Mouse (Mus musculus) right cerebral cortex, postnatal 10 days (tissue): ENCODE data around the gene Khdrbs2.
A peak's percentile ranks its signal among the peaks of the same experiment; 100 is the strongest.
"Not testable (repeated sequence)": the region's sequence is repeated elsewhere in the genome, so short reads cannot be mapped to it uniquely, and the experiment has no call there.

Experiments used
- DNase-seq, 2 experiments: peaks; one replicate each; pipeline ENCODE4 v3.0.0; 2021; ENCODE audit warnings: low spot score in 2 of 2

Khdrbs2 gene

GRCm38 (mm10) chr1:32463103-32463516, 290.6 kb downstream of the Khdrbs2 start:
- DNase-seq = peak; percentile 44 to 73

- no peak for DNase-seq
These were observed 298.5 kb downstream of the Khdrbs2 start for GRCm38 (mm10) chr1:32471022-32471421.

- no peak for DNase-seq
These were observed 299.1 kb downstream of the Khdrbs2 start for GRCm38 (mm10) chr1:32471502-32472214.

- no peak for DNase-seq
These were observed 315.4 kb downstream of the Khdrbs2 start for GRCm38 (mm10) chr1:32487944-32488343.

- no peak for DNase-seq
These were observed 330.9 kb downstream of the Khdrbs2 start for GRCm38 (mm10) chr1:32503381-32503780.

- not testable (repeated sequence) for DNase-seq
These were observed 374.7 kb downstream of the Khdrbs2 start, which contains the start of gene Gm5415 for GRCm38 (mm10) chr1:32547194-32547593. Gene Gm5415, minus strand, starts transcription at chr1:32547294.

GRCm38 (mm10) chr1:32553459-32553858, 380.9 kb downstream of the Khdrbs2 start:
- no peak for DNase-seq

GRCm38 (mm10) chr1:32553925-32554324, 381.4 kb downstream of the Khdrbs2 start:
- DNase-seq = peak; percentile 36 to 51

GRCm38 (mm10) chr1:32568901-32569300, 396.4 kb downstream of the Khdrbs2 start:
- no peak for DNase-seq

- no peak for DNase-seq
These were observed 453.5 kb downstream of the Khdrbs2 start for GRCm38 (mm10) chr1:32626060-32626459.

- peak; percentile 35 to 45 for DNase-seq
These were observed 460.2 kb downstream of the Khdrbs2 start for GRCm38 (mm10) chr1:32632415-32633354.

- DNase-seq = no peak
These were observed 460.9 kb downstream of the Khdrbs2 start for GRCm38 (mm10) chr1:32633404-32633803.

GRCm38 (mm10) chr1:32639118-32639517, 466.6 kb downstream of the Khdrbs2 start:
- DNase-seq = no peak

GRCm38 (mm10) chr1:32649647-32650209, 477.2 kb downstream of the Khdrbs2 start:
- DNase-seq = no peak

GRCm38 (mm10) chr1:32693806-32694205, 521.3 kb downstream of the Khdrbs2 start:
- no peak for DNase-seq

GRCm38 (mm10) chr1:32700132-32700531, 527.6 kb downstream of the Khdrbs2 start:
- DNase-seq = no peak

GRCm38 (mm10) chr1:32701267-32701666, 528.8 kb downstream of the Khdrbs2 start:
- no peak for DNase-seq
